Mouse (Mus musculus) stomach, embryonic 15.5 days (tissue): ENCODE measurements around the gene Mip. TPM values are rescaled to one million over a fixed set of nuclear protein-coding genes. Genes with fewer than 3 reads are reported as not detected.
"Not testable (repeated sequence)": the region's sequence is repeated elsewhere in the genome, so short reads cannot be mapped to it uniquely, and the experiment has no call there.

ENCODE experiments used
- ATAC-seq: fragments of 200-750 bp; cut with Nextera tagmentation; 2 replicates; pipeline ENCODE4 v1.8.0; 2017; ENCODE audit warnings: low read depth, moderate number of reproducible peaks, moderate TSS enrichment; ENCODE audit not compliant: insufficient read depth, low FRiP score
- H3K27ac ChIP-seq: fragments of 300-500 bp; sonication (generic); 2 replicates; pipeline ENCODE4 v1.5.1; 2015; ENCODE audit warnings: mild to moderate bottlenecking, inconsistent platforms
- H3K27me3 ChIP-seq: fragments of 300-500 bp; sonication (generic); replicated peaks from 2 replicates; pipeline ENCODE4 v1.6.1; 2015; ENCODE audit warnings: inconsistent platforms
- H3K36me3 ChIP-seq: fragments of 300-500 bp; sonication (generic); 2 replicates; pipeline ENCODE4 v1.6.1; 2015; ENCODE audit warnings: inconsistent platforms
- H3K4me1 ChIP-seq: fragments of 300-500 bp; sonication (generic); 2 replicates; pipeline ENCODE4 v1.6.1; 2015; ENCODE audit warnings: inconsistent platforms
- H3K4me2 ChIP-seq: fragments of 300-500 bp; sonication (generic); 2 replicates; pipeline ENCODE4 v1.6.1; 2015; ENCODE audit warnings: mild to moderate bottlenecking, inconsistent platforms
- H3K4me3 ChIP-seq: fragments of 300-500 bp; sonication (generic); replicated peaks from 2 replicates; pipeline ENCODE4 v1.5.1; 2015; ENCODE audit warnings: inconsistent platforms
- H3K9ac ChIP-seq: fragments of 300-500 bp; sonication (generic); 2 replicates; pipeline ENCODE4 v1.6.1; 2015; ENCODE audit warnings: inconsistent platforms
- H3K9me3 ChIP-seq: fragments of 300-500 bp; sonication (generic); 2 replicates; pipeline ENCODE4 v1.6.1; 2016; ENCODE audit warnings: inconsistent platforms
- WGBS: fragments of 180-500 bp; shearing (Covaris S2); methylation state at CpG from one replicate; pipeline ENCODE4 v1.1.7; 2015; 5-methylcytosine and 5-hydroxymethylcytosine counted together
- polyA plus RNA-seq: library from polyadenylated mRNA; unstranded; fragments of >200 nt; fragmentation: Nextera tagmentation; extraction: Ambion mirVana; gene quantifications from 2 replicates; pipeline ENCODE4 v1.2.1, GENCODE M21; 2015

Gene Mip
- polyA plus RNA-seq, 1 experiment from 2014 or later: not detected

DNA sequence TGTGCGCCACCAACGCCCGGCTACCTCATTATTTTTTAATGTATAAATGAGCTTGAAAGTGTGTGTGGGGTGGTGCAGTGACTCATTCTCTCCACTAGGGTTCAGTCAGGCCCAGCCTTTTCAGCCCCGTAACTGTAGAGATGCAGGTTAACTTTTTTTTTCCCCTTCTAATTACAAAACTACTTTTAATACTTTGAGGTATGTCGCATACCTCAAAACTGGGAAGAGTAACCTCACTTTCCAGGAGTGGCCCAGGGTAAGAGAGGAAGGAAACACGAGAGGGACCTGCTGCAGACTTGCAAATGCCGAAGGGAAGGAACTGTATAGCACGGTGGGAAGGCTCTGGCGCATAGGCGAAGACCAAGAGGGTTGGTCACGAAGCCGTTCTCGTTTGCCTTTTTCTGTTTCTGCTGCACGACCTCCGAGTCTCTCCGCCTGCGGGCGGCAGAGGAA, 12.7 kb upstream of the Mip start:
- Histone ChIP-seq H3K27me3 (no peaks in the 10 kb centered on the region), H3K9ac (no peak overlapping the region), H3K4me3 (peak overlapping the region; percentile 37), H3K9me3 (no peaks in the 10 kb centered on the region), H3K27ac (no peak overlapping the region), H3K4me1 (peaks cover 15% of the 10 kb centered on the region), H3K4me2 (peak overlapping the region; percentile 80), H3K36me3 (0 out of 2 replicates have a peak, but pooled peaks cover 2% of the 10 kb centered on the region)
- 1% methylated on average over 18 of the region's 18 CpGs for WGBS
- ATAC-seq: no peak; the same call in 1 of the 2 replicates

DNA sequence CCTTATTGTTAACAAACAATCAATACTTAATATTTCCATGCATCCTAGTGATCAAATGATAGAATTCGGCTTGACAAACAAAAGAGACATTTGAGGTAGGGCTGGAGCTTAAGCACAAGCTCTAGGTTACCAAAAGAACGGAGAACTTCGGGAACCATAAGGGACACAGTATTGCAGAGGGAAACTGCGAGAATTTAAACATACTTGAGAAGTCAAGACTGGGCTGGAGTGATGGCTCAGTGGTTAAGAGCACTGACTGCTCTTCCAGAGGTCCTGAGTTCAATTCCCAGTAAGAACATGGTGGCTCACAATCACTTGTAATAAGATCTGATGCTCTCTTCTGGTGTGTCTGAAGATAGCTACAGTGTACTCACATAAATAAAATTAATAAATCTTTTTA, 11.5 kb upstream of the Mip start:
- not testable (repeated sequence) for H3K4me2 ChIP-seq, ATAC-seq, H3K36me3 ChIP-seq, H3K4me3 ChIP-seq, H3K9ac ChIP-seq, H3K9me3 ChIP-seq, H3K27ac ChIP-seq, H3K27me3 ChIP-seq
- WGBS: 90% methylated on average over 4 of the region's 4 CpGs
- H3K4me1 ChIP-seq: peaks cover 15% of the 10 kb centered on the region

GRCm38 (mm10) chr10:128214981-128215380, 10.7 kb upstream of the Mip start:
- Histone ChIP-seq H3K27ac (no peak overlapping the region), H3K9ac (no peak overlapping the region), H3K4me3 (no peak overlapping the region), H3K4me2 (no peak overlapping the region), H3K36me3 (no peaks in the 10 kb centered on the region), H3K9me3 (no peaks in the 10 kb centered on the region), H3K27me3 (no peaks in the 10 kb centered on the region), H3K4me1 (peaks cover 15% of the 10 kb centered on the region)
- no peak for ATAC-seq
- 81% methylated on average over 5 of the region's 5 CpGs for WGBS

GRCm38 (mm10) chr10:128218387-128219117, 7.1 kb upstream of the Mip start:
- Histone ChIP-seq H3K27ac (no peak overlapping the region), H3K36me3 (no peaks in the 10 kb centered on the region), H3K9me3 (no peaks in the 10 kb centered on the region), H3K4me3 (no peak overlapping the region), H3K4me1 (no peaks in the 10 kb centered on the region), H3K27me3 (no peaks in the 10 kb centered on the region), H3K9ac (no peak overlapping the region), H3K4me2 (no peak overlapping the region)
- 89% methylated on average over 18 of the region's 18 CpGs for WGBS
- peak; percentile 56; the same call in 1 of the 2 replicates for ATAC-seq

DNA sequence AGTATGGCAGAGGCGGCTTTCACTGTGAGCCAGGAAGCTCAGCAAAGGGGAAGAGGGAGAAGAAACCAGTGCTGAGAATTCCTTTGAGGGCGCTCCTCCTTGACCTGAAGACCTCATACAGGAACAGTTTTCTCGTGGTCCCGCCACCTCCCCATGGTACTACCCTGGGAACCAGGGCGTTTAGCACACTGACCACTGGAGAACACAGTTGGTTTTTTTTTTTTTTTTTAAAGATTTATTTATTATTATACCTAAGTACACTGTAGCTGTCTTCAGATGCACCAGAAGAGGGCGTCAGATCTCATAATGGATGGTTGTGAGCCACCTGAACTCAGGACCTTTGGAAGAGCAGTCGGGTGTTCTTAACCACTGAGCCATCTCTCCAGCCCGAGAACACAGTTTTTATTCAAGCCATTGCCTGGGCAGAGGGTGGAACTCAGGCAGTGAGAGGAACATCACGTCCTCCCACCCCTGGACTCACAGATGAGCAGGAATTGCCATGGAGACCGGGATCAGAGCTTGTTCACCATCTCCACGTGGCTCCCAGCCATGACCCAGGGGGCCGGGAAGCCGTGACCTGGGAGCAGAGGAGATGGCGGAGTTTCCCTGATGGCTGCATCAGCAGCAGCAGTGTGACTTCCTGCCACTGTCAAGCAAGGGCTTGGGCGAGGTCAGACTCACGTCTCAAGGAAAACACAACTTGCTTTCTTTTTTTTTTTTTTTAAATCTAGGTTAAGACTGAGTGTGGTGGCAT, 3.9 kb upstream of the Mip start:
- Histone ChIP-seq H3K4me3 (no peak overlapping the region), H3K27me3 (no peaks in the 10 kb centered on the region), H3K36me3 (no peaks in the 10 kb centered on the region), H3K9me3 (no peaks in the 10 kb centered on the region), H3K4me2 (no peak overlapping the region), H3K4me1 (peaks cover 6% of the 10 kb centered on the region; the same call in 1 of the 2 replicates), H3K9ac (no peak overlapping the region), H3K27ac (no peak overlapping the region)
- ATAC-seq: no peak
- WGBS: 58% methylated on average over 16 of the region's 16 CpGs

- 48% methylated on average over 5 of the region's 5 CpGs for whole genome bisulfite sequencing
- ATAC-seq: no peak
- Histone ChIP-seq H3K4me3 (no peak overlapping the region), H3K27ac (no peak overlapping the region), H3K36me3 (no peaks in the 10 kb centered on the region), H3K4me1 (peaks cover 6% of the 10 kb centered on the region; the same call in 1 of the 2 replicates), H3K9me3 (no peaks in the 10 kb centered on the region), H3K9ac (no peak overlapping the region), H3K4me2 (no peak overlapping the region), H3K27me3 (no peaks in the 10 kb centered on the region)
These were observed 574 bp upstream of the Mip start for GRCm38 (mm10) chr10:128225064-128225463.

GRCm38 (mm10) chr10:128227592-128227991, 2.0 kb downstream of the Mip start:
- Histone ChIP-seq H3K4me3 (no peak overlapping the region), H3K4me2 (no peak overlapping the region), H3K27ac (no peak overlapping the region), H3K36me3 (no peaks in the 10 kb centered on the region), H3K9ac (no peak overlapping the region), H3K9me3 (no peaks in the 10 kb centered on the region), H3K27me3 (no peaks in the 10 kb centered on the region), H3K4me1 (peaks cover 14% of the 10 kb centered on the region)
- ATAC-seq: no peak
- 76% methylated on average over 9 of the region's 9 CpGs for WGBS

- H3K9ac ChIP-seq: no peak overlapping the region
- 88% methylated on average over 8 of the region's 8 CpGs for WGBS
- H3K9me3 ChIP-seq: no peaks in the 10 kb centered on the region
- no peaks in the 10 kb centered on the region for H3K27me3 ChIP-seq
- no peak overlapping the region for H3K4me3 ChIP-seq
- no peak for ATAC-seq
- no peaks in the 10 kb centered on the region for H3K36me3 ChIP-seq
- peaks cover 14% of the 10 kb centered on the region for H3K4me1 ChIP-seq
- no peak overlapping the region for H3K4me2 ChIP-seq
- H3K27ac ChIP-seq: no peak overlapping the region
These were observed 2.4 kb downstream of the Mip start for GRCm38 (mm10) chr10:128228009-128228408.

DNA sequence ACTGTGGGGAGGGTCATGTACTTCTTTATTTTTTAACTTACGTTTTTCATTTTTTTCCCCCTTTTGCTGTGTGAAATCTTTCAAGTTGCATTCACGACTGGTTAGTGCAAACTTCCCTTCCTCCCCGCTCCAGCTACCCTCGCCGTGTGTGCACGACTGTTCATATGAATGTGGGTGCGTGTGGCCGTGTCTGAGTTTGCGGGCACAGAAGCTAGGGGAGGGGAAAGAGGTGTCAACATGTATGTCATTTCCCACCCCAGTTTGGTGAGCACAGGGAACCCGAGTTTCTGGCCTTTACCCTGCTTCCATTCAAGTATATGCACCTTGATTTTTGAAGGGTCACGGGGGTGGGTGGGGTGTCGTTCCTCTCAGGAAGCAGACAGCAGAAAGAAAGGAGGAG, 4.9 kb downstream of the Mip start:
- Histone ChIP-seq H3K27ac (no peak overlapping the region), H3K36me3 (no peaks in the 10 kb centered on the region), H3K9ac (no peak overlapping the region), H3K4me3 (no peak overlapping the region), H3K27me3 (no peaks in the 10 kb centered on the region), H3K4me1 (peaks cover 8% of the 10 kb centered on the region), H3K9me3 (no peaks in the 10 kb centered on the region), H3K4me2 (no peak overlapping the region)
- 73% methylated on average over 12 of the region's 12 CpGs for WGBS
- ATAC-seq: no peak

DNA sequence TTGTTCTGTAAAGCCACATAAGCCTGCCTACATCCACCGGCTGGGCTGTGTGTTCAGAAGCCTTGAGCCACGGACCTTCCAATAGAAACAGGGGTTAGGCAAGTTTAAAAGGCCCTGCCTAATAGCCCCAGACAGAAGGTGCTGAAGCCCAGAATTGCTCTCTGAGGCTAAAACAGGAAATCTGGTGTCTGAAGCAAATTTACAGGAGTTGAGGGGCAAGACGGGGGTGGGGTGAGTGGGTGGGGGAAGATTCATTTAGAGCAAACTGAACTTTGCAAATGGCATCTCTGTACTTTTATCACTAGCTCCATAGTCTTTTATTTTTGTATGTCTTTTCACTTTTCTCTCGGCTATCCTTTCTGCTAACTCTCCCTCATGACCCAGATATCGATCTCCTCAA, 5.5 kb downstream of the Mip start:
- H3K4me1 ChIP-seq: peaks cover 7% of the 10 kb centered on the region
- H3K4me2 ChIP-seq: peak overlapping the region; percentile 66
- ATAC-seq: no peak
- 4% methylated on average over 5 of the region's 5 CpGs for WGBS
- no peaks in the 10 kb centered on the region for H3K27me3 ChIP-seq
- no peaks in the 10 kb centered on the region for H3K9me3 ChIP-seq
- peak overlapping the region; percentile 77 for H3K4me3 ChIP-seq
- H3K27ac ChIP-seq: peak overlapping the region; percentile 96
- peak overlapping the region; percentile 22; the same call in 1 of the 2 replicates for H3K9ac ChIP-seq
- no peaks in the 10 kb centered on the region for H3K36me3 ChIP-seq

DNA sequence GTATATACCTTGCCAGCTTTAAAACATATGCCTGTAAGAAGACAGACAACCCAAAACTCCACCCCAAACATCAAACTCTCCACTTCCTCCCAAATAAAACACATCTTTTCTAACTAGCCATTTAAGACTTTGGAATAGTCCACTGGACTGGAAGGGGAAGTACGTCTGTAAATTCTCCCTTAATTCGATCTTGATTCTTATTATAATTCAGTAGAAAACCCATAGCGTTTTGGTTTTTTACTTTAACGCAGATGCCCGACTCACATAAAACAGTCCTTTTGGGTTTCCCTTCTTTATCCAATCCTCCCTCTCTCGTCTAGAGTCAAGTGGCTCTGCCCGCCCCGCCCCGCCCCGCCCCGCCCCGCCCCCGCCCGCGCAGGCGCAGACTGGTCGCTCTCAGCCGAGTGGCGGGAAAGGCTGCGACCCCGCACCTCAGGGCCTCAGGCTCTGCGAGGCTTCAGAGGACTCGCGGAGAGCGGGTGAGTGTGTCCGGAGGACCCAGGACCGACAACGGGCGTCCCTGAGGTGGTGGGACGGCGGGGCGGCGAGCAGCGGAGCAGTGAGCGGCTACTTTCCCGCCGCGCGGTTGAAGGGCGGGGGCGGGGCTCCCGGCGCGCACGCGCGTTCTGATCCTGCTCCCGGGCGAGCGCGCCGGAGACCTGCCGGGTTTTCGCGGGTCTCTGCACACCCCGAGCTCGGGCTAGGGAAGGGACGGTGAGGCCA, 6.2 kb downstream of the Mip start, which contains the start of gene Timeless:
Timeless (plus strand) TSS at position 369 of the 723 bp plus-strand sequence.
- H3K9me3 ChIP-seq: no peaks in the 10 kb centered on the region

More for the DNA sequence above, 6.2 kb downstream of the Mip start, which contains the start of gene Timeless:
- Histone ChIP-seq H3K36me3 (no peaks in the 10 kb centered on the region), H3K4me3 (peak within 1 kb of the TSS; percentile 77), H3K4me1 (peaks cover 7% of the 10 kb centered on the region), H3K9ac (peak within 1 kb of the TSS; percentile 75), H3K27me3 (no peaks in the 10 kb centered on the region), H3K4me2 (peak within 1 kb of the TSS; percentile 66), H3K27ac (peak within 1 kb of the TSS; percentile 96)
- peak; percentile 91 for ATAC-seq
- WGBS: under 1% methylated on average over 48 of the region's 58 CpGs
